Mouse (Mus musculus): ENCODE measurements at regions not wholly inside any gene's neighbourhood (a gene's known extent, or its start where the extent isn't known, plus 50 kb on each side); places are given as distances from the start of the nearest gene placed in this dataset.

- no peaks in the 10 kb centered on the region for H3K9me3 ChIP-seq (ENCODE audit: low read length)
- DNase-seq, result no peak
- WGBS, result 7% methylated on average over 2 of the region's 2 CpGs
- H3K9ac ChIP-seq, result no peak overlapping the region
- no peak overlapping the region for H3K4me2 ChIP-seq (ENCODE audit: low read depth)
- H3K4me1 ChIP-seq (ENCODE audit: insufficient read depth), result no peaks in the 10 kb centered on the region
- ATAC-seq, result no peak
- TF ChIP-seq CTCF (IDR thresholded peaks at IDR 0.05; ENCODE audit: low read depth), result no peak
- H3K27me3 ChIP-seq (ENCODE audit: insufficient read depth, low read length), result no peaks in the 10 kb centered on the region
- no peak overlapping the region for H3K27ac ChIP-seq (ENCODE audit: low read depth, low read length)
- H3K4me3 ChIP-seq (ENCODE audit: low read depth, low read length), result no peak overlapping the region
- H3K36me3 ChIP-seq (ENCODE audit: insufficient read depth), result no peaks in the 10 kb centered on the region
Measured at GRCm38 (mm10) chr12:67348551-67348950, 126.2 kb upstream of the Mdga2 start.

GRCm38 (mm10) chr12:67332483-67332998 lies 110.2 kb upstream of the Mdga2 start:
- no peak overlapping the region for H3K27ac ChIP-seq (ENCODE audit: low read depth, low read length)
- DNase-seq (no peak), ATAC-seq (no peak)
- WGBS, result 93% methylated on average over 2 of the region's 2 CpGs
- no peaks in the 10 kb centered on the region for H3K9me3 ChIP-seq (ENCODE audit: low read length)
- TF ChIP-seq CTCF (IDR thresholded peaks at IDR 0.05; ENCODE audit: low read depth), result no peak
- no peaks in the 10 kb centered on the region for H3K36me3 ChIP-seq (ENCODE audit: insufficient read depth)
- H3K27me3 ChIP-seq (ENCODE audit: insufficient read depth, low read length), result no peaks in the 10 kb centered on the region
- H3K4me3 ChIP-seq (ENCODE audit: low read depth, low read length), result no peak overlapping the region
- H3K4me1 ChIP-seq (ENCODE audit: insufficient read depth), result no peaks in the 10 kb centered on the region
- H3K4me2 ChIP-seq (ENCODE audit: low read depth), result no peak overlapping the region
- H3K9ac ChIP-seq, result no peak overlapping the region

- DNase-seq, result no peak
- no peak for TF ChIP-seq CTCF (IDR thresholded peaks at IDR 0.05; ENCODE audit: low read depth)
- WGBS, result 39% methylated on average over 2 of the region's 2 CpGs
- Histone ChIP-seq H3K27me3 (ENCODE audit: insufficient read depth, low read length) (no peaks in the 10 kb centered on the region), H3K9me3 (ENCODE audit: low read length) (no peaks in the 10 kb centered on the region), H3K4me3 (ENCODE audit: low read depth, low read length) (no peak overlapping the region), H3K27ac (ENCODE audit: low read depth, low read length) (no peak overlapping the region), H3K4me1 (ENCODE audit: insufficient read depth) (no peaks in the 10 kb centered on the region), H3K36me3 (ENCODE audit: insufficient read depth) (no peaks in the 10 kb centered on the region), H3K4me2 (ENCODE audit: low read depth) (no peak overlapping the region), H3K9ac (no peak overlapping the region)
- ATAC-seq, result no peak
Measured at GRCm38 (mm10) chr12:67326326-67326725, 104.0 kb upstream of the Mdga2 start.

GRCm38 (mm10) chr12:67325799-67326198 lies 103.5 kb upstream of the Mdga2 start:
- no peak for ATAC-seq
- DNase-seq, result no peak
- no peaks in the 10 kb centered on the region for H3K36me3 ChIP-seq (ENCODE audit: insufficient read depth)
- no peaks in the 10 kb centered on the region for H3K4me1 ChIP-seq (ENCODE audit: insufficient read depth)
- 21% methylated on average over 1 of the region's 1 CpGs for WGBS
- no peaks in the 10 kb centered on the region for H3K9me3 ChIP-seq (ENCODE audit: low read length)
- no peak overlapping the region for H3K4me3 ChIP-seq (ENCODE audit: low read depth, low read length)
- H3K27me3 ChIP-seq (ENCODE audit: insufficient read depth, low read length), result no peaks in the 10 kb centered on the region
- H3K27ac ChIP-seq (ENCODE audit: low read depth, low read length), result no peak overlapping the region
- no peak overlapping the region for H3K9ac ChIP-seq
- H3K4me2 ChIP-seq (ENCODE audit: low read depth), result no peak overlapping the region
- no peak for TF ChIP-seq CTCF (IDR thresholded peaks at IDR 0.05; ENCODE audit: low read depth)

GRCm38 (mm10) chr12:67325335-67325734 lies 103.0 kb upstream of the Mdga2 start:
- ATAC-seq (no peak), DNase-seq (no peak)
- Histone ChIP-seq H3K9ac (no peak overlapping the region), H3K27me3 (ENCODE audit: insufficient read depth, low read length) (no peaks in the 10 kb centered on the region), H3K36me3 (ENCODE audit: insufficient read depth) (no peaks in the 10 kb centered on the region), H3K4me2 (ENCODE audit: low read depth) (no peak overlapping the region), H3K27ac (ENCODE audit: low read depth, low read length) (no peak overlapping the region), H3K9me3 (ENCODE audit: low read length) (no peaks in the 10 kb centered on the region), H3K4me1 (ENCODE audit: insufficient read depth) (no peaks in the 10 kb centered on the region), H3K4me3 (ENCODE audit: low read depth, low read length) (no peak overlapping the region)
- WGBS, result 70% methylated on average over 4 of the region's 4 CpGs
- TF ChIP-seq CTCF (IDR thresholded peaks at IDR 0.05; ENCODE audit: low read depth), result no peak

GRCm38 (mm10) chr12:67318687-67319086 lies 96.3 kb upstream of the Mdga2 start:
- Histone ChIP-seq H3K9me3 (ENCODE audit: low read length) (no peaks in the 10 kb centered on the region), H3K4me2 (ENCODE audit: low read depth) (no peak overlapping the region), H3K27me3 (ENCODE audit: insufficient read depth, low read length) (no peaks in the 10 kb centered on the region), H3K4me3 (ENCODE audit: low read depth, low read length) (no peak overlapping the region), H3K36me3 (ENCODE audit: insufficient read depth) (no peaks in the 10 kb centered on the region), H3K9ac (no peak overlapping the region), H3K4me1 (ENCODE audit: insufficient read depth) (no peaks in the 10 kb centered on the region), H3K27ac (ENCODE audit: low read depth, low read length) (no peak overlapping the region)
- 88% methylated on average over 2 of the region's 2 CpGs for WGBS
- DNase-seq, result no peak
- ATAC-seq, result no peak
- no peak for TF ChIP-seq CTCF (IDR thresholded peaks at IDR 0.05; ENCODE audit: low read depth)

GRCm38 (mm10) chr12:67300245-67300644 lies 77.9 kb upstream of the Mdga2 start:
- WGBS, result 98% methylated on average over 1 of the region's 1 CpGs

GRCm38 (mm10) chr12:67290054-67290453 lies 67.7 kb upstream of the Mdga2 start:
- H3K4me1 ChIP-seq (ENCODE audit: insufficient read depth), result no peaks in the 10 kb centered on the region
- WGBS, result 92% methylated on average over 2 of the region's 2 CpGs

More at GRCm38 (mm10) chr12:67300245-67300644, 77.9 kb upstream of the Mdga2 start:
- no peaks in the 10 kb centered on the region for H3K9me3 ChIP-seq (ENCODE audit: low read length)
- H3K4me3 ChIP-seq (ENCODE audit: low read depth, low read length), result no peak overlapping the region
- ATAC-seq, result no peak
- no peaks in the 10 kb centered on the region for H3K4me1 ChIP-seq (ENCODE audit: insufficient read depth)
- no peaks in the 10 kb centered on the region for H3K36me3 ChIP-seq (ENCODE audit: insufficient read depth)
- no peak overlapping the region for H3K27ac ChIP-seq (ENCODE audit: low read depth, low read length)
- no peak for TF ChIP-seq CTCF (IDR thresholded peaks at IDR 0.05; ENCODE audit: low read depth)
- DNase-seq, result no peak
- no peak overlapping the region for H3K4me2 ChIP-seq (ENCODE audit: low read depth)
- H3K27me3 ChIP-seq (ENCODE audit: insufficient read depth, low read length), result no peaks in the 10 kb centered on the region
- no peak overlapping the region for H3K9ac ChIP-seq

More at GRCm38 (mm10) chr12:67290054-67290453, 67.7 kb upstream of the Mdga2 start:
- Histone ChIP-seq H3K9me3 (ENCODE audit: low read length) (no peaks in the 10 kb centered on the region), H3K4me2 (ENCODE audit: low read depth) (no peak overlapping the region), H3K27ac (ENCODE audit: low read depth, low read length) (no peak overlapping the region), H3K9ac (no peak overlapping the region), H3K27me3 (ENCODE audit: insufficient read depth, low read length) (no peaks in the 10 kb centered on the region), H3K36me3 (ENCODE audit: insufficient read depth) (no peaks in the 10 kb centered on the region), H3K4me3 (ENCODE audit: low read depth, low read length) (no peak overlapping the region)
- no peak for ATAC-seq
- no peak for TF ChIP-seq CTCF (IDR thresholded peaks at IDR 0.05; ENCODE audit: low read depth)
- no peak for DNase-seq

Data from forebrain, postnatal 0 days (tissue).